Mouse (Mus musculus): ENCODE results near the gene Abhd17b. TPM values are rescaled to one million over a fixed set of nuclear protein-coding genes. Genes with fewer than 3 reads are reported as not detected.
"Not testable (repeated sequence)": the region's sequence is repeated elsewhere in the genome, so short reads cannot be mapped to it uniquely, and the experiment has no call there.

Gene Abhd17b
- 35.7 and 37.9 TPM in 2 replicates for polyA plus RNA-seq (2015; fragmentation: Nextera tagmentation; extraction: Ambion mirVana)

GRCm38 (mm10) chr19:21653172-21653981, at the start of gene Abhd17b:
Gene Abhd17b (plus strand): TSS chr19:21653185.
- Histone ChIP-seq H3K9me3 (no peaks in the 10 kb centered on the region), H3K4me2 (peak within 1 kb of the TSS; percentile 66), H3K36me3 (no peaks in the 10 kb centered on the region), H3K27me3 (no peaks in the 10 kb centered on the region), H3K9ac (peak within 1 kb of the TSS; percentile 79), H3K4me3 (peak within 1 kb of the TSS; percentile 70), H3K27ac (peak within 1 kb of the TSS; percentile 98), H3K4me1 (peaks cover 24% of the 10 kb centered on the region)
- ATAC-seq (ENCODE audit: borderline replicate concordance, extremely low read depth, low FRiP score, low TSS enrichment) = peak; percentile 58
- under 1% methylated on average over 91 of the region's 105 CpGs for WGBS

- no peak overlapping the region for H3K4me3 ChIP-seq
- H3K4me2 ChIP-seq = no peak overlapping the region
- H3K36me3 ChIP-seq = no peaks in the 10 kb centered on the region
- no peaks in the 10 kb centered on the region for H3K9me3 ChIP-seq
- no peaks in the 10 kb centered on the region for H3K27me3 ChIP-seq
- ATAC-seq (ENCODE audit: borderline replicate concordance, extremely low read depth, low FRiP score, low TSS enrichment) = no peak
- 40% methylated on average over 3 of the region's 3 CpGs for WGBS
- peak overlapping the region; percentile 50; the same call in 1 of the 2 replicates for H3K27ac ChIP-seq
- H3K4me1 ChIP-seq = peaks cover 33% of the 10 kb centered on the region
- H3K9ac ChIP-seq = no peak overlapping the region
Observed at GRCm38 (mm10) chr19:21603836-21604235, 49.1 kb upstream of the Abhd17b start.

- 85% methylated on average over 3 of the region's 3 CpGs for WGBS
- Histone ChIP-seq H3K27ac (no peak overlapping the region), H3K36me3 (no peaks in the 10 kb centered on the region), H3K27me3 (no peaks in the 10 kb centered on the region), H3K4me3 (no peak overlapping the region), H3K4me2 (no peak overlapping the region), H3K4me1 (peaks cover 20% of the 10 kb centered on the region), H3K9me3 (no peaks in the 10 kb centered on the region), H3K9ac (no peak overlapping the region)
- no peak for ATAC-seq (ENCODE audit: borderline replicate concordance, extremely low read depth, low FRiP score, low TSS enrichment)
Observed at GRCm38 (mm10) chr19:21605294-21605693, 47.7 kb upstream of the Abhd17b start.

DNA sequence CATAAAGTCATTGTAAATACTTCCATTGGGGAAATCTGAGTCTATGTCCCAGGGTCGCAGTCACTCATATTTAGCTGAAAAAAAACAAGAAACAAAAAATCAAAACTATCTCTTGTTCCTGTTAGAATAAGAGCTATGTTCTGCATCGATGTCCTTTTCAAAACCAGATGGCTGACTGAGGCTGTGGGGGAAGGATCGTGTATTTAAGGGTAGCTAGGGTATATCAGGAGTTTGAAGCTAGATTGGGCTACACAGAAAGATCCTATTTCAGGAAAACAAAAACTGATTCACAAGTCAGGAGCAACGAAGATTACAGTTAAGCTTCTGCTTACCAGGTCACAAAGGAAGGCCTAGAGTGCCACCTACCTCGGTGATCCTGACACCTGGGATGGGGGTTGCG, 42.7 kb upstream of the Abhd17b start:
- H3K9ac ChIP-seq = no peak overlapping the region
- no peaks in the 10 kb centered on the region for H3K9me3 ChIP-seq
- H3K27me3 ChIP-seq = no peaks in the 10 kb centered on the region
- no peak overlapping the region for H3K4me3 ChIP-seq
- H3K27ac ChIP-seq = no peak overlapping the region
- ATAC-seq (ENCODE audit: borderline replicate concordance, extremely low read depth, low FRiP score, low TSS enrichment) = no peak
- H3K4me2 ChIP-seq = no peak overlapping the region
- H3K36me3 ChIP-seq = no peaks in the 10 kb centered on the region
- 72% methylated on average over 6 of the region's 6 CpGs for WGBS
- H3K4me1 ChIP-seq = no peaks in the 10 kb centered on the region

- no peak overlapping the region for H3K9ac ChIP-seq
- H3K27me3 ChIP-seq = no peaks in the 10 kb centered on the region
- H3K36me3 ChIP-seq = no peaks in the 10 kb centered on the region
- no peaks in the 10 kb centered on the region for H3K4me1 ChIP-seq
- no peaks in the 10 kb centered on the region for H3K9me3 ChIP-seq
- H3K4me3 ChIP-seq = no peak overlapping the region
- ATAC-seq (ENCODE audit: borderline replicate concordance, extremely low read depth, low FRiP score, low TSS enrichment) = no peak
- WGBS = 63% methylated on average over 6 of the region's 6 CpGs
- H3K27ac ChIP-seq = no peak overlapping the region
- H3K4me2 ChIP-seq = no peak overlapping the region
Observed at GRCm38 (mm10) chr19:21611297-21611696, 41.7 kb upstream of the Abhd17b start.

DNA sequence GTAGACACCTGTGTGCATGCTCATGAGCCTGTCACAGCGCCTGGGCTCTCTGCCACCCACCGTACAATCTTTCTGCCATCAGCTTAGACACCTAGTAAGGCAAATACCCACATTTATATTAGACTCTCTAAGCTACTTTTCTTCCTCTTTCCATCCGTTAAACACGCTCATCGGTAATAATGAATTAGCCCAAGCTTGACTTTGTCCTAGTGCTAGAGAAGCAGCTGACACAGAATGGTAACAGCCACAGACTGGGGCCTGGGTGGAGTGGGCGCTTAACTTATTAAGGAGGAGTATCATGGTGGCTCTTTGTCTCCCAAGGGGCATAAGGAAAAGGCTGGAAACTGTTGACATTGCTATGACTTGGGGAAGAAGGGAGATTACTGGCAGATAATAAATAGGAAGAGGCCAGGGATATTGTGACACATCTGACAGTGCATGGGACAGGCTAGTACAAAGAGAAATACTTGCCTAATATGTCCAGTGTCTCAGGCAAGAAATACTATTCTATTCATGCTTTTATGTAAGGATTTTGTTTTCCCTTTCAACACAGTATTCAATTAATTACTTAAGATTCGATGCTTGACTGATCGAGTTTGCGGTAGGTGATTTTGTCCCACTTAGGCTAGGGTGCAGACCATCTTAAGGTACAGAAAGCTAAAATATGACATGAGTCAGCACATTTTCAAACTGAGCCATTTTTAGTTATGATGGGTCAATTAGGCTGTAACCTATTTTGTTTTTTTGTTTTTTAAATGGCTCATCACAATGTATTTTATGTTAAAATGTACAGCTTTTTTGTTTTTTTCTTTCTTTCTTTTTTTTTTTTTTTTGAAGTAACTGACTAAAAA, 41.0 kb upstream of the Abhd17b start:
- Histone ChIP-seq H3K4me3 (no peak overlapping the region), H3K9me3 (no peaks in the 10 kb centered on the region), H3K4me1 (no peaks in the 10 kb centered on the region), H3K4me2 (no peak overlapping the region), H3K36me3 (no peaks in the 10 kb centered on the region), H3K27me3 (no peaks in the 10 kb centered on the region), H3K9ac (no peak overlapping the region), H3K27ac (no peak overlapping the region)
- 86% methylated on average over 9 of the region's 9 CpGs for WGBS
- ATAC-seq (ENCODE audit: borderline replicate concordance, extremely low read depth, low FRiP score, low TSS enrichment) = no peak

- Histone ChIP-seq H3K9me3 (no peaks in the 10 kb centered on the region), H3K27me3 (no peaks in the 10 kb centered on the region), H3K4me3 (no peak overlapping the region), H3K4me1 (no peaks in the 10 kb centered on the region), H3K9ac (no peak overlapping the region), H3K27ac (no peak overlapping the region), H3K4me2 (no peak overlapping the region), H3K36me3 (0 out of 2 replicates have a peak, but pooled peaks cover 3% of the 10 kb centered on the region)
- no peak for ATAC-seq (ENCODE audit: borderline replicate concordance, extremely low read depth, low FRiP score, low TSS enrichment)
- WGBS = 81% methylated on average over 3 of the region's 3 CpGs
Observed at GRCm38 (mm10) chr19:21615801-21616200, 37.2 kb upstream of the Abhd17b start.

DNA sequence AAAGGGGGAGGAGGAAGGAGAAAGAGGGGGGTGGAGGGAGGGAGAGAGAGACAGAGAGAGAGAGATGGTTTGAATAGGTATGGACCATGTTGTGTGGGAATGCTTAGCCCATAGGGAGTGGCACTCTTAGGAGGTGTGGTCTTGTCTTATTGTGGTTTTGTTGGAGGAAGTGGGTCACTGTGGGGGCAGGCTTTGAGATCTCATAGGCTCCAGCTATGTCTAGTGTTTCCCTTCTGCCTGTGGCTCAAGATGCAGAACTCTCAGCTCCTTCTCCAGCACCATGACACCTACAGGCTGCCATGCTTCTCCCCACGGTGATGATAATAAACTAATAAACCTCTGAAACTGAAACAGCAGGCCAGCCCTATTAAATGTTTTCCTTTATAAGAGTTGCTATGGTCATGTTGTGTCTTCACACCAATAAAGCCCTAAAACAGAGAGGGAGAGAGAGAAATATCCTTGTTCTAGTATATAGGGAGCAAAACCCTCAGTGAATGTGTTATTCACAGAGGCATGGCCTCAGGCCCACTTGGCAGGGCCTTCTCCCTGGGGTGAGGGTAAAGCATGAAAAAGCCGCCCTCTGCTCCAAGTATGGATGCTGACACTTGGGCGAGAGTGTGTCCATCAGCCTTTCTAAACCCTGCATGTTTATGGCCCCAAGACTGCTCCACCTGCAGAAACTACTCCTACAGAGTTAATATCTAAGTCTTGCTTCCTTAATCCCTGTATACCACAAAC, 29.4 kb upstream of the Abhd17b start:
- no peak overlapping the region for H3K4me3 ChIP-seq
- H3K36me3 ChIP-seq = no peaks in the 10 kb centered on the region
- no peak overlapping the region for H3K27ac ChIP-seq
- 0 out of 2 replicates have a peak, but pooled peaks cover 2% of the 10 kb centered on the region for H3K4me1 ChIP-seq
- WGBS = 81% methylated on average over 3 of the region's 3 CpGs
- H3K4me2 ChIP-seq = no peak overlapping the region
- no peaks in the 10 kb centered on the region for H3K27me3 ChIP-seq
- H3K9ac ChIP-seq = no peak overlapping the region
- ATAC-seq (ENCODE audit: borderline replicate concordance, extremely low read depth, low FRiP score, low TSS enrichment) = no peak
- H3K9me3 ChIP-seq = no peaks in the 10 kb centered on the region

DNA sequence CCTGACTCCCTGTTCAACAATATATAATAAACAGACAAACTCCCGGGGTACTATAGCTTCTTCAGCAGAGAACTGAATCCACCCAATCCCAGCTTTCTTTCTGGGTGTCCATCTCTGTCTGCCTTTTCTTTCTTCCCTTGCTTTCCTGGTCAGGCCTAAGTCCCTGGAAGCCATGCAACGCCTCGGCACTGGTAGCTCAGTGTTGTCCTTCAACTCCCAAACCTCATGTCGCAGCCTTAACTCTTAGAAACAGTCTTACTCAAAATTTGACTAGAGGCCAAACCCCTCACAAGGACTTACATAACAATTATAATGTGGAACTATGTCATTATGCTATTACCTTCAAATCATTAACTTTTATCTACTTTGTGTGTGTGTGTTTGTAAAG, 28.8 kb upstream of the Abhd17b start:
- Histone ChIP-seq H3K36me3 (no peaks in the 10 kb centered on the region), H3K27ac (no peak overlapping the region), H3K4me3 (no peak overlapping the region), H3K27me3 (no peaks in the 10 kb centered on the region), H3K9ac (no peak overlapping the region), H3K9me3 (no peaks in the 10 kb centered on the region), H3K4me1 (0 out of 2 replicates have a peak, but pooled peaks cover 4% of the 10 kb centered on the region), H3K4me2 (no peak overlapping the region)
- ATAC-seq (ENCODE audit: borderline replicate concordance, extremely low read depth, low FRiP score, low TSS enrichment) = no peak
- WGBS = 82% methylated on average over 4 of the region's 4 CpGs

DNA sequence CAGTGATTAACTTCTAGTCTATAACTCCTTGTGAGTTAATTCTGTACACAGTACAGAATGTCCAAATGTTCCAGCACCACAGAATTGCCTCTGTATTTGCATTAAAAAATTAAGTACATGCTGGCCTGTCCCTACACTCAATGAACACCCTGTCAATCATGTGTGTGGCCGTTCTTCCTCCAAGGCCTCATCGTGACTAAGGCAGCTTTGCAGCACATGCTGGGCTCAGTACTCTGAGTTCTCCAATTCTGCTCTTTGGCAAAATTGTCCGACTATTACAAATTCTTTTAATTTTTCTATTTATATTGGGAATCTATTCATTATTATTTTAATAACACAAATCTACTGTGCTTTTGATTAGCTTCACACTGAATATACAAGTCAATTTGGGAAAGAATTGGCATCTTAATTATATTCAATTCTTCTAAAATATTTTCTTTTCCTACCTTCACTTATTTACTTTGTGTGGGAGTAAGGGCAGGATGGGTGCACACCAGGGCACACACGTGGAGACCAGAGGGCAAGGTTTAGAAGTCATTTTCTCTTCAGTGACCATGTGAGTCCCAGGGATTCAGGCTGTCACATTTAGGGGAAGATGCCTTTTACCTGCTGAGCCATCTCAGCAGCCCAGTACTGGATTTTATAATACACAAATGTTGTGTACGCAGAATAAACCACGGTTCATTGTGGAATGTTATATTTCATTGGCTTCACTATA, 26.6 kb upstream of the Abhd17b start:
- H3K9me3 ChIP-seq = no peaks in the 10 kb centered on the region
- ATAC-seq (ENCODE audit: borderline replicate concordance, extremely low read depth, low FRiP score, low TSS enrichment) = no peak
- no peaks in the 10 kb centered on the region for H3K27me3 ChIP-seq
- WGBS = 78% methylated on average over 6 of the region's 6 CpGs
- no peak overlapping the region for H3K4me2 ChIP-seq
- H3K4me1 ChIP-seq = 0 out of 2 replicates have a peak, but pooled peaks cover 4% of the 10 kb centered on the region
- no peak overlapping the region for H3K9ac ChIP-seq
- H3K36me3 ChIP-seq = no peaks in the 10 kb centered on the region
- no peak overlapping the region for H3K4me3 ChIP-seq
- no peak overlapping the region for H3K27ac ChIP-seq

GRCm38 (mm10) chr19:21628440-21628839, 24.5 kb upstream of the Abhd17b start:
- H3K4me1 ChIP-seq; H3K4me2 ChIP-seq; ATAC-seq (ENCODE audit: borderline replicate concordance, extremely low read depth, low FRiP score, low TSS enrichment); H3K9me3 ChIP-seq; H3K27ac ChIP-seq; H3K27me3 ChIP-seq; H3K9ac ChIP-seq; H3K4me3 ChIP-seq; H3K36me3 ChIP-seq: not testable (repeated sequence)
- 42% methylated on average over 11 of the region's 11 CpGs for WGBS

Measured in lung, embryonic 15.5 days (tissue).